Mouse (Mus musculus) heart, postnatal 0 days (tissue): ENCODE data around the gene Adora2a.

Experiments
- CTCF ChIP-seq: IDR thresholded peaks from 2 replicates; pipeline ENCODE4 v1.5.1; 2016; ENCODE audit warnings: antibody characterized with exemption, control low read depth, low read depth
- EP300 ChIP-seq: IDR thresholded peaks from 2 replicates; pipeline ENCODE4 v1.6.1; 2016; ENCODE audit warnings: antibody characterized with exemption, low read depth

DNA sequence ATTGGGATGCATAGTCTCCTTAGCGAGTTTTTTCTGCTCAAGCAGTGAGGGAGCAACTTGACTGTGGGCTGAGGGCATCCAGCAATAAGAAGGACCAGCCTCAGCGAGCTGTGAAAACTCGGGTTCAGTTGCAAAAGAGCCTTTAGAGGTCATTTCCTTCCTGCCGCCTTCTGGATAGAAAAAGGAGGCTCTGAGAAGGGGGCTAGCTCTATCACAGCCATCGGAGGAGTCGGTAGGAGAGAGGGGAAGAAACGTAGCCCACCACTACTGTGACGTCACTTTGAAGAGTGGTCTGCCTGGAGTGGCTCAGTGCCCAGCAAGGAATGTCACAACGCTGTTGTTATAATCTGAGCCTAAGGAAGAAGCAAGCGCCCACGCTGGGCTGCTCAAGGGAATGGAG lies 10.4 kb downstream of the Adora2a start:
- TF ChIP-seq CTCF (no peak), EP300 (no peak)
